Mouse (Mus musculus) thymus, adult 18-20 months (tissue): ENCODE results near the gene Zbbx.

Experiments
- DNase-seq, 2 experiments: peaks; one replicate each; pipeline ENCODE4 v3.0.0; 2022; ENCODE audit warnings: mixed read lengths in 2 of 2

The Zbbx gene

GRCm38 (mm10) chr3:75164838-75165496 is at the start of gene Zbbx:
Gene Zbbx (minus strand): TSS chr3:75165034.
- DNase-seq: peak; percentile 66 to 67

- no peak for DNase-seq
These were observed 38.1 kb upstream of the Zbbx start for GRCm38 (mm10) chr3:75202808-75203503.

- DNase-seq: no peak
These were observed 17.8 kb upstream of the Zbbx start for GRCm38 (mm10) chr3:75182606-75183005.

GRCm38 (mm10) chr3:75141876-75142275 is 23.0 kb downstream of the Zbbx start:
- no peak for DNase-seq

GRCm38 (mm10) chr3:75104867-75105266 is 60.0 kb downstream of the Zbbx start:
- no peak for DNase-seq

GRCm38 (mm10) chr3:75085762-75086161 is 79.1 kb downstream of the Zbbx start:
- no peak for DNase-seq

GRCm38 (mm10) chr3:75078906-75079305 is 85.9 kb downstream of the Zbbx start:
- DNase-seq: no peak

GRCm38 (mm10) chr3:75009701-75010100 is 155.1 kb downstream of the Zbbx start:
- DNase-seq: no peak
